Mouse (Mus musculus): ENCODE measurements around the gene Hist2h3c2. TPM values are rescaled to one million over a fixed set of nuclear protein-coding genes. Genes with fewer than 3 reads are reported as not detected.
"Not testable (repeated sequence)": the region's sequence is repeated elsewhere in the genome, so short reads cannot be mapped to it uniquely, and the experiment has no call there.

Hist2h3c2 gene
- polyA plus RNA-seq (2016; fragmentation: Nextera tagmentation; extraction: Ambion mirVana): 7.1 and 8.2 TPM in 2 replicates

DNA sequence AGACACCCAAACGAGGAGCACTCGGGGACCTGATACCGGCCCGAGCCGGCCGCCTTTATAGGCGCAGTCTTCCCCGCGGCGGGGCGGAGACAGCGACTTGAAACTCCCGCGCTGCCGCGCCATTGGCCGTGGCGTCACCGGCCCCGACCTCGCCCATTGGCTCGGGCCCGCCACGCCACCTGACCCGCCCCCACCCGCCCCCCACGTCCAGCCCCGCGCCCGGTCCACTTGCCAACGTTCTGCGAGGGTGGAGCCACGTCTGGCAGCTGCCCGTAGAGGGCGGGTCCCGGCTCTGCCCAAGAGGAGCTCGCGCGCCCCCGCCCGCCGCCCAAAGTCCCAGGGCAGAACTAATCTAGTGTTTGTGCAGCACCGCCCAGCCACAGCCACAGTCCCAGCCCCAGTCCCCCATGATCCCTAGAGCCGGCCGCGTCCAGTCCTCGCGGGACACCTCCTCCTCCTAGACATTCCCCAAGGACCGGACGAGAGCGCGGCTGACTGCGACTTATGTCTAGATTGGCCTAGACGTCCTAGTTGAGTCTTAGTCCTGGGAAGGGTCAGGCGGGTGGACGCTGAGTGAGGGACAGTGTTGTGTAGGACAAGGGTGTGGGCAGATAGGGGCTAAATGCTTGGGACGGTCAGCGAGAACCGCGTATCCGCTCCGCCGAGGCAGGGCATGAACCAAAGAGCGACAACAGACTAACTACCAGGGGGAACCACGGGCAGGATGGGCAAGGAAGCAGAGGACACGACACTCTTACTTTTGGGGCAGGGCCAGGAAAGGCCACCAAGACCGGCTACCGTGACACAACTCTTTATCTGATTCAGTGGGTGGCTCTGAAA is at the start of gene Hist2h3c2:
Gene Hist2h3c2 (minus strand): TSS at position 174 of the 840 bp plus-strand sequence.
- H3K4me3 ChIP-seq: peak within 1 kb of the TSS; percentile 50
- ATAC-seq (ENCODE audit: insufficient number of reproducible peaks, insufficient read depth, low FRiP score, low TSS enrichment): peak; percentile 90
- H3K9me3 ChIP-seq, H3K27me3 ChIP-seq, H3K36me3 ChIP-seq: not testable (repeated sequence)
- H3K4me2 ChIP-seq (replicated peaks): peak within 1 kb of the TSS; percentile 69
- H3K9ac ChIP-seq: peak within 1 kb of the TSS; percentile 70
- H3K4me1 ChIP-seq: peaks cover 27% of the 10 kb centered on the region
- 1% methylated on average over 14 of the region's 68 CpGs for WGBS
- H3K27ac ChIP-seq: peak within 1 kb of the TSS; percentile 85

DNA sequence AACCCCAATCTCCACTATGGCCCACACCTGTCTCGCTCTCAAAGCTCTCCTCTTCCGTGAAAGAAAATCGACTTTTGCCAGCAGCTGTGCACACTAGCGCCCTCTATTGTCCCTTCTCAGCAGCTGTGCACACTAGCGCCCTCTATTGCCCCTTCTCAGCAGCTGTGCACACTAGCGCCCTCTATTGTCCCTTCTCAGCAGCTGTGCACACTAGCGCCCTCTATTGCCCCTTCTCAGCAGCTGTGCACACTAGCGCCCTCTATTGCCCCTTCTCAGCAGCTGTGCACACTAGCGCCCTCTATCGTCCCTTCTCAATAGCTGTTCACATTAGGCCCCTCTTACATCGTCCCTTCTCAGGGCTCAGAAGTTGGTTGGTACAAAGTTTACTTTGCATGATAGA is 48.4 kb upstream of the Hist2h3c2 start:
- not testable (repeated sequence) for H3K4me3 ChIP-seq; H3K4me2 ChIP-seq (replicated peaks); ATAC-seq (ENCODE audit: insufficient number of reproducible peaks, insufficient read depth, low FRiP score, low TSS enrichment); H3K4me1 ChIP-seq; H3K9ac ChIP-seq; H3K36me3 ChIP-seq; H3K9me3 ChIP-seq; H3K27ac ChIP-seq
- WGBS: 90% methylated on average over 11 of the region's 11 CpGs
- peaks cover 18% of the 10 kb centered on the region for H3K27me3 ChIP-seq

DNA sequence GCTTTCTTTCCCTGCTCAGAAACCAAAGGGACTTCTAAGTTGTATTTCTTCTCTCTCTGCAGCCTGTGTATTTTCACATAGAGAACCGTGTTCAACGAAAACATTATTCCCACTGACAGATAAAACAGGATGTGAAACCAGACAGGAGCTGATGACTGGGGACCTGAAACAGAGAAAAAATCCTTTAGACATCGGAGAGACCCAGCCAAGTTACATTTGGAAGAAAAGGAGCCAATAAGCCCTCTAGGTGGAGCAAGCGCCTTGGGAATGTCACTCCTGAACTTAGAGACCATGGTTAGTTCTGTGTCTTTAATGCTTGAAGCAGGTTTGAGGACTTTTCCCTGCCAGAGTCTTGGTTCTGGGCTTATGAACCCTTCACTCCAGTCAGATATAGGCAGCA is 45.5 kb upstream of the Hist2h3c2 start:
- Histone ChIP-seq H3K36me3 (no peaks in the 10 kb centered on the region), H3K4me2 (replicated peaks) (peak overlapping the region; percentile 35), H3K9ac (no peak overlapping the region), H3K27ac (no peak overlapping the region), H3K4me1 (no peaks in the 10 kb centered on the region), H3K27me3 (peaks cover 20% of the 10 kb centered on the region), H3K4me3 (0 out of 2 replicates have a peak overlapping the region, but pooled peaks have one; percentile 8), H3K9me3 (no peaks in the 10 kb centered on the region)
- no peak for ATAC-seq (ENCODE audit: insufficient number of reproducible peaks, insufficient read depth, low FRiP score, low TSS enrichment)
- WGBS: 23% methylated on average over 4 of the region's 4 CpGs

DNA sequence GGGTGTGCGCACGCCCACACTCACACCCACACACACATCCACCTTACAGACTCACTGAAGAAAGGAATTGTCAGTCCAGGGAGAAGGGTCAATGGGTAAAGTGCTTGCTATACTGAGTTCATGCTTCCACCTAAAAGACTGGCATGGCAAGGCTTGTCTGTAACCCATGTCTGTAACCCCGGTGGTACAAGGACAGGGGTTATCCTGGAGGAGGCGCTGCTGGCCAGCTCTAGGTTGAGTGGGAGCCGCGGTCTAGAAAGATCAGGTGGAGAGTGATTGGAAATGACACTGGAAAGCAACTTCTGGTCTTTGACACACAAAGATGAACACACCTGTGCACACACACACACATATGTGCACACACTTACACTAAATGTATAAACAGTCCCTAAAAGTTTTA is 41.7 kb upstream of the Hist2h3c2 start:
- no peaks in the 10 kb centered on the region for H3K9me3 ChIP-seq
- peaks cover 19% of the 10 kb centered on the region for H3K27me3 ChIP-seq
- 52% methylated on average over 6 of the region's 6 CpGs for WGBS
- no peaks in the 10 kb centered on the region for H3K36me3 ChIP-seq
- peaks cover 3% of the 10 kb centered on the region; the same call in 1 of the 2 replicates for H3K4me1 ChIP-seq
- H3K4me3 ChIP-seq: no peak overlapping the region
- H3K4me2 ChIP-seq (replicated peaks): no peak overlapping the region
- H3K9ac ChIP-seq: no peak overlapping the region
- no peak for ATAC-seq (ENCODE audit: insufficient number of reproducible peaks, insufficient read depth, low FRiP score, low TSS enrichment)
- no peak overlapping the region for H3K27ac ChIP-seq

DNA sequence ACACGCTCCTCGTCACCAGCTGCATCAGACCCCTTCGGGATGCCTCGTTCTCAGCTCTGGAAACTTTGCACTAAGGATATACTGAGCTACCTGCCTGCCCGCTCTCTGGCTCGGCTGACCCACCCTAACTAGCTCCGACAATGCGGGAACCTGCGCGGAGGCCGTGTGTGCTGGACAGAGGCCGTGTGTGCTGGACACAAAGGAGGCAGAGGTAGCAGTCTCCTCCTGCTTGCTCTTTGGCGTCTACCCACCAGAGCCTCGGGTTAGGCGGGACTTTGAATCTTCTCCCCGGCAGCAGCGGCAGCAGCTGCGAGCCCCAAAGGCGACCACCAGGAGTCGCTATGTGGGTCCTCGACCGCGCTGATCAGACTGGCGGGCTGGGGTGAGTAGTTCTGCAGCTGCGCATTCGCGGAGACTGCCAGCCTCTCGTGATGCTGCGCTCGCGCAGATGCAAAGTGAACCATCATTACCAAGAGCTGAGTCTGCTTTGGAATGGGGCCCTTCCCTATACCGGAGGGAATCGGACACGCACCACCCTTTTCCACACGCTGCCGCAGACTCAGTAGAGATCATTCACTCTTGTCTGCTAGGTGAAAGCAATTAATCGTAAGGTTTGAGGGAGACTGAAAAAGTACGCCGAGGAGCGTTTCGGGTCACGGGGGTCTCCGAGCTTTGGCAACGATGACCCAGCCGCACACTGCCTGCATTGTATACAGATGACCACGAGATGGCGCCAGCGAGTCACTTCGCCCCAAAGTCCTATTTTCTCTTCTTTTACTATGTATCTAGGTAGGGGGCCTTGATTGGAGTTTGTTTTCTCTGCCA is 39.1 kb upstream of the Hist2h3c2 start:
- H3K4me2 ChIP-seq (replicated peaks): peak overlapping the region; percentile 76
- peaks cover 6% of the 10 kb centered on the region; the same call in 1 of the 2 replicates for H3K27me3 ChIP-seq
- peak overlapping the region; percentile 87 for H3K27ac ChIP-seq
- H3K4me3 ChIP-seq: peak overlapping the region; percentile 41
- H3K4me1 ChIP-seq: peaks cover 3% of the 10 kb centered on the region; the same call in 1 of the 2 replicates
- peak; percentile 95 for ATAC-seq (ENCODE audit: insufficient number of reproducible peaks, insufficient read depth, low FRiP score, low TSS enrichment)
- H3K9ac ChIP-seq: peak overlapping the region; percentile 62
- no peaks in the 10 kb centered on the region for H3K9me3 ChIP-seq
- H3K36me3 ChIP-seq: no peaks in the 10 kb centered on the region
- under 1% methylated on average over 49 of the region's 49 CpGs for WGBS

DNA sequence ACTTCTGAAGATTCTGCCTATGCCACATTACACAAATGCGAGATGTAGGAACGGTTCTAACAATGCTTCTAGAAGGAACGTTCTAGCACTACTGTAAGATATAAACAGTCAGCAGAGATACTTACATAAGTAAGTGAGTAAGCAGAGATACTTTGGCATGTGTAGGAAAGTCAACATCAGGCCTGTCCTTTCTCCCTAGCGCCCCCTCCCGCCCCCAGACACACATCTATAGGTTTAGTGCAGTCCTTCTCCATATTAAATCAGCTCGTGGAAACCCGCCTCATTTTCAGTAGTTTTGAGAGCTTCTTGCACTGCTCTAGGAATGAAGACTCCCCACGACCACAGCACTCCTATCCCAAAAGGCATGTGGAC is 38.5 kb upstream of the Hist2h3c2 start:
- Histone ChIP-seq H3K27me3 (peaks cover 3% of the 10 kb centered on the region; the same call in 1 of the 2 replicates), H3K36me3 (no peaks in the 10 kb centered on the region), H3K4me3 (peak overlapping the region; percentile 41), H3K9ac (peak overlapping the region; percentile 62), H3K9me3 (no peaks in the 10 kb centered on the region), H3K4me2 (replicated peaks) (peak overlapping the region; percentile 76), H3K27ac (peak overlapping the region; percentile 87), H3K4me1 (peaks cover 3% of the 10 kb centered on the region; the same call in 1 of the 2 replicates)
- ATAC-seq (ENCODE audit: insufficient number of reproducible peaks, insufficient read depth, low FRiP score, low TSS enrichment): peak; percentile 31; the same call in 1 of the 2 replicates
- 14% methylated on average over 8 of the region's 8 CpGs for WGBS

DNA sequence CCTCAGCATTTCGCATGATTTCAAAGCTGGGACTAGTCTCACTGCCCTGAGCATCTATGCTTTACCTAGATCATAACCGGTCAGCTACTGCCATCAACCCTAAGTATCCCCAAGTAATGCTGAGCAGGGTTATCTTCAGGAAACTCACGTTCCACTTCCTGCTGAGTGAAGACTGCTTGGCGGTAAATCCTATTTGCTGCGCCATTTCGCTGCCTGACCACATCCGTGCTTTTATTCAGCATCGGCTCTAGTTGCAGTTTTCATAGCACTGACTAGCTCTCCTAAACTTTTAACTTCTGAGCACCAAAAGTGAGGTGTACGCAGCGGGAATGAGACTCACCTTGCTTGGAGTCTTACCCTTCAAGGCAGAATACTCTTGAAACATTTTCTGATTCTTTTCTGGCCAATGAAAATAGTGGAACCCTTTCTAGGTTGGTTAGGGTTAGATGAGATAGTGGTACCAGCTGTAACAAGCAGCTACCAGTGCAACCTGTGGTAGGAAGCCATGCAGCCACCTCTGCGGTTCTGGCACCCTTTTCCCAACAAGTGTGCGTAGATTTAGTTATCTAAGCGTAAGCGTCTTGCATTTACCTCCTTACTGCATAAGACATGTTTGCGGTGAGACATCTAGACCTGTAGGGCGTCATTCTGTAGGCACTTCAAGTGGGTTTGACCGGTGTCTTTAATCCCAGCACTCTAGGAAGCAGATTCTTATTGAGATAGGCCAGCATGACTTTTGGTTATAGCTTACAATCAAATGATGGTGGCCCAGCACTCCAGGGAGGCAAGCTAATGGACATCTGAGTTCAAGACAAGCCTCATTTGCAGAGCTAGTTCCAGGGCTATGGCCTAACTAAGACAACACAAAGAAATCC is 34.9 kb upstream of the Hist2h3c2 start:
- no peaks in the 10 kb centered on the region for H3K27me3 ChIP-seq
- no peak overlapping the region for H3K9ac ChIP-seq
- H3K4me2 ChIP-seq (replicated peaks): no peak overlapping the region
- 89% methylated on average over 17 of the region's 17 CpGs for WGBS
- H3K27ac ChIP-seq: no peak overlapping the region
- H3K4me1 ChIP-seq: peaks cover 3% of the 10 kb centered on the region; the same call in 1 of the 2 replicates
- H3K36me3 ChIP-seq: no peaks in the 10 kb centered on the region
- no peak for ATAC-seq (ENCODE audit: insufficient number of reproducible peaks, insufficient read depth, low FRiP score, low TSS enrichment)
- H3K9me3 ChIP-seq: no peaks in the 10 kb centered on the region
- no peak overlapping the region for H3K4me3 ChIP-seq

DNA sequence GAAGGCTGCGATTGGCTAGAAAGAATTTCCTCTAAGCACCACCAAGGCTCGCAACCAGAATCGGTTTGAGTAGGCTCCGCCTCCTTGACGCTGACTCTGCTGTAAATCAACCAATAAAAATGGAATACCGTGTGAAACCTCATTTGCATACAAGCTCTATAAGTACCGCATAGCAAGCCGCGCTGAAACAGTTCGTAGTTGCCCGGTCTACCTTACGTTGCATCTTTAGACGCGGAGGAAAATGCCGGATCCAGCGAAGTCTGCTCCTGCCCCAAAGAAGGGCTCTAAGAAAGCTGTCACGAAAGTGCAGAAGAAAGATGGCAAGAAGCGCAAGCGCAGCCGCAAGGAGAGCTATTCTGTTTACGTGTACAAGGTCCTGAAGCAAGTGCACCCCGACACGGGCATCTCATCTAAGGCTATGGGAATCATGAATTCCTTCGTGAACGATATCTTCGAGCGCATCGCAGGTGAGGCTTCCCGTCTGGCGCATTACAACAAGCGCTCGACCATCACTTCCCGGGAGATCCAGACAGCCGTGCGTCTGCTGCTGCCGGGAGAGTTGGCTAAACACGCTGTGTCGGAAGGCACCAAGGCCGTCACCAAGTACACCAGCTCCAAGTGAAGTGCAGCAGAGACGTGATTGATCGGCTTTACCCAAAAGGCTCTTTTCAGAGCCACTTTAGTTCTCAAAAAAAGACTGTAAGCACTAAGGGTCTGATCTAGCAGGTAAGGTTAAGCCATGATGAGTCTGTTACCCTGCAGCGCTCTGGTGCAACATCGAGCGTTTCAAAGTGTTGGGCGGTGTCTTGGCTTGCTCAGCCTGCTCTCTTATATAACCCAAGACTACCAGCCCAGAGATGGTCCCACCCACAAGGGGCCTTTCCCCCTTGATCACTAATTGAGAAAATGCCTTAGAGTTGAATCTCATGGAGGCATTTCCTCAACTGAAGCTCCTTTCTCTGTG is 30.9 kb upstream of the Hist2h3c2 start, which contains the start of gene Hist2h2bb:
Gene Hist2h2bb (plus strand): TSS at position 242 of the 964 bp plus-strand sequence.
- H3K36me3 ChIP-seq: no peaks in the 10 kb centered on the region
- peak within 1 kb of the TSS; percentile 98 for H3K27ac ChIP-seq
- H3K9me3 ChIP-seq: no peaks in the 10 kb centered on the region
- H3K4me2 ChIP-seq (replicated peaks): peak within 1 kb of the TSS; percentile 68
- peak within 1 kb of the TSS; percentile 72 for H3K9ac ChIP-seq
- peak; percentile 93 for ATAC-seq (ENCODE audit: insufficient number of reproducible peaks, insufficient read depth, low FRiP score, low TSS enrichment)
- peaks cover 7% of the 10 kb centered on the region for H3K4me1 ChIP-seq
- H3K27me3 ChIP-seq: no peaks in the 10 kb centered on the region
- WGBS: under 1% methylated on average over 45 of the region's 45 CpGs
- H3K4me3 ChIP-seq: peak within 1 kb of the TSS; percentile 49

DNA sequence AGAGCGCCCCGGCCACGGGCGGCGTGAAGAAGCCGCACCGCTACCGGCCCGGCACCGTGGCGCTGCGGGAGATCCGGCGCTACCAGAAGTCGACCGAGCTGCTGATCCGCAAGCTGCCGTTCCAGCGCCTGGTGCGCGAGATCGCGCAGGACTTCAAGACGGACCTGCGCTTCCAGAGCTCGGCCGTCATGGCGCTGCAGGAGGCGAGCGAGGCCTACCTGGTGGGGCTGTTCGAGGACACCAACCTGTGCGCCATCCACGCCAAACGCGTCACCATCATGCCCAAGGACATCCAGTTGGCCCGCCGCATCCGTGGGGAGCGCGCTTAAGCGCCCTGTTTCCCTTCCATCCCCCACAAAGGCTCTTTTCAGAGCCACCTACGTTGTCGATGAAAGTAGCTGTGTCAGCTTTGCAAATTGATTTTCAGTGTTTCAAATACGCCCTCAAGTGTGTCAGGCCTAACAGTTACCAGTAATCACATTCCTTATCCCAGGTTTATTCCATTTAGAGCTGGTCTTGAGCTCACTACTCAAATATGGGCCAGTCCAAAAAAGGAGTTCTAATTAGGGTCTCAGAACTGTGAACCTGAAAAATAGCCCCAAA is 29.9 kb upstream of the Hist2h3c2 start:
- H3K27me3 ChIP-seq, H3K36me3 ChIP-seq, H3K9me3 ChIP-seq: not testable (repeated sequence)
- peak; percentile 22; the same call in 1 of the 2 replicates for ATAC-seq (ENCODE audit: insufficient number of reproducible peaks, insufficient read depth, low FRiP score, low TSS enrichment)
- Histone ChIP-seq H3K9ac (peak overlapping the region; percentile 72), H3K4me2 (replicated peaks) (peak overlapping the region; percentile 68), H3K4me1 (peaks cover 15% of the 10 kb centered on the region), H3K27ac (peak overlapping the region; percentile 98), H3K4me3 (peak overlapping the region; percentile 49)
- WGBS: 0% methylated on average over 12 of the region's 44 CpGs

Data from embryonic facial prominence, embryonic 12.5 days (tissue).